Mouse (Mus musculus): Measurements from ENCODE around the gene Aloxe3. TPM values are rescaled to one million over a fixed set of nuclear protein-coding genes. Genes with fewer than 3 reads are reported as not detected.

Gene Aloxe3
- polyA plus RNA-seq, 1 experiment, result 10.8 TPM

GRCm38 (mm10) chr11:69133923-69134621, 8.4 kb downstream of the Aloxe3 start:
- 0 out of 2 replicates have a peak, but pooled peaks cover 5% of the 10 kb centered on the region for H3K4me1 ChIP-seq (ENCODE audit: control insufficient read depth, insufficient read depth, low read length)
- no peak overlapping the region for H3K27ac ChIP-seq (ENCODE audit: insufficient read depth, low read length)
- peak; percentile 49 for TF ChIP-seq CTCF (IDR thresholded peaks at IDR 0.05; ENCODE audit: borderline replicate concordance, insufficient read depth, low read depth, low read length)
- 0 out of 2 replicates have a peak, but pooled peaks have one; percentile 18 for TF ChIP-seq POLR2A (IDR thresholded peaks at IDR 0.05; ENCODE audit: borderline replicate concordance, insufficient read depth, low read length)
- 3% methylated on average over 34 of the region's 34 CpGs for WGBS
- peak; percentile 72 to 77 for DNase-seq
- H3K4me3 ChIP-seq (replicated peaks; ENCODE audit: insufficient read depth, low read depth, low read length), result peak overlapping the region; percentile 87
- H3K27me3 ChIP-seq (ENCODE audit: control insufficient read depth, insufficient read depth, low read length), result no peaks in the 10 kb centered on the region

DNA sequence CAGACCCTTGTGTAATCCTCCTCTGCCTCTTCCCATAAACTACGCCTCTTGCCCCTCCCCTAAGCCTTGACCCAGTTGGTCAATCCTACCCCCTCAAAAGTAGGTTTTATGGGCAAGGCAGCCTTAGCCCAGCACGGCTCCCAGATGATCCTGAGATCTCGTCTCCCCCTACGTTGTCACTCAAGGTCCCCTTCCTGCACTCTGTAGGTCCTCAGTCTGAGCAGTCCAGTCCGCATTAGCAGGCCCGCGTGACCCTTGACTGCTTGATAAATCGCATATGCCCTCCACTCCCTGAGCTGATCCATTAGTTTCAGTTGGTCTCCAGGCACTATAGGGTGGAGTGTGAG, 8.9 kb downstream of the Aloxe3 start:
- Histone ChIP-seq H3K4me3 (replicated peaks; ENCODE audit: insufficient read depth, low read depth, low read length) (peak overlapping the region; percentile 87), H3K4me1 (ENCODE audit: control insufficient read depth, insufficient read depth, low read length) (0 out of 2 replicates have a peak, but pooled peaks cover 5% of the 10 kb centered on the region), H3K27me3 (ENCODE audit: control insufficient read depth, insufficient read depth, low read length) (no peaks in the 10 kb centered on the region), H3K27ac (ENCODE audit: insufficient read depth, low read length) (no peak overlapping the region)
- 63% methylated on average over 8 of the region's 8 CpGs for WGBS
- DNase-seq, result no peak
- TF ChIP-seq POLR2A (IDR thresholded peaks at IDR 0.05; ENCODE audit: borderline replicate concordance, insufficient read depth, low read length), result no peak
- TF ChIP-seq CTCF (IDR thresholded peaks at IDR 0.05; ENCODE audit: borderline replicate concordance, insufficient read depth, low read depth, low read length), result no peak

GRCm38 (mm10) chr11:69135361-69135760, 9.7 kb downstream of the Aloxe3 start:
- no peaks in the 10 kb centered on the region for H3K27me3 ChIP-seq (ENCODE audit: control insufficient read depth, insufficient read depth, low read length)
- DNase-seq, result no peak
- H3K4me3 ChIP-seq (replicated peaks; ENCODE audit: insufficient read depth, low read depth, low read length), result no peak overlapping the region
- no peak overlapping the region for H3K27ac ChIP-seq (ENCODE audit: insufficient read depth, low read length)
- TF ChIP-seq CTCF (IDR thresholded peaks at IDR 0.05; ENCODE audit: borderline replicate concordance, insufficient read depth, low read depth, low read length) (no peak), POLR2A (IDR thresholded peaks at IDR 0.05; ENCODE audit: borderline replicate concordance, insufficient read depth, low read length) (no peak)
- WGBS, result 94% methylated on average over 6 of the region's 6 CpGs
- H3K4me1 ChIP-seq (ENCODE audit: control insufficient read depth, insufficient read depth, low read length), result 0 out of 2 replicates have a peak, but pooled peaks cover 5% of the 10 kb centered on the region

DNA sequence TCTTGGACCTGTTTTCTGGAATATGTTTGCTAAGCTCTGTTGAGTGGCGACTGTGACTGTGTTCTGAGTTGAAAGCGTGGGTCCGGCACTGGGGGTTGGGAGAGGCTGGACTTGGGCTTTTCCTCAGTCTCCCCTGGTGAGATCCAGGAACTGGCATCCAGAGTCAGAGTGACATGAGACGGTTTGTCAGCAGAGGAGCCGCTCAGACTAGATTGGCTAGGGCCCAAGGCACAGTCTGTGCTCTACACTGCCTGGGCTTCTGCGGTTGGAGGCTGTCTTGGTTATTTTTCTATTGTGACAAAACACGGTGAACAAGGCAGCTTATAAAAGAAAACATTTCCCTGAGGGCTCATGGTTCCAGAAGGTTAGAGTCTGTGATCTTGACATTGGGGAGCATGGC, 21.9 kb downstream of the Aloxe3 start:
- DNase-seq, result peak in 1 of 2 experiments; percentile 27
- H3K27me3 ChIP-seq (ENCODE audit: control insufficient read depth, insufficient read depth, low read length), result no peaks in the 10 kb centered on the region
- WGBS, result 22% methylated on average over 7 of the region's 7 CpGs
- H3K27ac ChIP-seq (ENCODE audit: insufficient read depth, low read length), result no peak overlapping the region
- peaks cover 20% of the 10 kb centered on the region for H3K4me1 ChIP-seq (ENCODE audit: control insufficient read depth, insufficient read depth, low read length)
- H3K4me3 ChIP-seq (replicated peaks; ENCODE audit: insufficient read depth, low read depth, low read length), result no peak overlapping the region
- TF ChIP-seq POLR2A (IDR thresholded peaks at IDR 0.05; ENCODE audit: borderline replicate concordance, insufficient read depth, low read length) (no peak), CTCF (IDR thresholded peaks at IDR 0.05; ENCODE audit: borderline replicate concordance, insufficient read depth, low read depth, low read length) (no peak)

GRCm38 (mm10) chr11:69148451-69148960, 22.8 kb downstream of the Aloxe3 start:
- 46% methylated on average over 5 of the region's 5 CpGs for WGBS
- Histone ChIP-seq H3K27ac (ENCODE audit: insufficient read depth, low read length) (no peak overlapping the region), H3K27me3 (ENCODE audit: control insufficient read depth, insufficient read depth, low read length) (no peaks in the 10 kb centered on the region), H3K4me3 (replicated peaks; ENCODE audit: insufficient read depth, low read depth, low read length) (no peak overlapping the region), H3K4me1 (ENCODE audit: control insufficient read depth, insufficient read depth, low read length) (peaks cover 20% of the 10 kb centered on the region)
- TF ChIP-seq CTCF (IDR thresholded peaks at IDR 0.05; ENCODE audit: borderline replicate concordance, insufficient read depth, low read depth, low read length) (no peak), POLR2A (IDR thresholded peaks at IDR 0.05; ENCODE audit: borderline replicate concordance, insufficient read depth, low read length) (no peak)
- peak in 1 of 2 experiments; percentile 44 for DNase-seq

DNA sequence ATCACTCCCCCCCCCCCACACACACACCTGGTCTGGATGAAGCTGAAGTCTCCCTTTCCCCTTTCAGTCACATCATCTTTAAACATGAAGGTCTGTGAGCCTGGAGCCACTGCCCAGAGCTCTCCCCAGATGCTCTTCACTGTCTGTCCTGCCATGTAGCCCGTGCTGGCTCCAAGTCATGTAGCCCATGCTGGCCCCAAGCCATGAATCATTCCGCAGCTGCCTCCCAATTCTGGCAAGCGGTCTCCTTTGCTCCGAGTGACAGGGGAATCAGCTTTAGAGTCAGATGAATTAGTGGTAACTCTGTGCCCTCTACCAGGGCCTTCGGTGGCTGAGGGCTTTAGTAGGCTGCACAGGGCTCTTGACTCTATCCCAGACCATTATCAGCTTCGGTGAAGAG, 24.0 kb downstream of the Aloxe3 start:
- TF ChIP-seq CTCF (IDR thresholded peaks at IDR 0.05; ENCODE audit: borderline replicate concordance, insufficient read depth, low read depth, low read length) (no peak), POLR2A (IDR thresholded peaks at IDR 0.05; ENCODE audit: borderline replicate concordance, insufficient read depth, low read length) (no peak)
- DNase-seq, result peak in 1 of 2 experiments; percentile 28
- 30% methylated on average over 6 of the region's 6 CpGs for WGBS
- Histone ChIP-seq H3K4me3 (replicated peaks; ENCODE audit: insufficient read depth, low read depth, low read length) (no peak overlapping the region), H3K27ac (ENCODE audit: insufficient read depth, low read length) (no peak overlapping the region), H3K27me3 (ENCODE audit: control insufficient read depth, insufficient read depth, low read length) (no peaks in the 10 kb centered on the region), H3K4me1 (ENCODE audit: control insufficient read depth, insufficient read depth, low read length) (peaks cover 20% of the 10 kb centered on the region)

DNA sequence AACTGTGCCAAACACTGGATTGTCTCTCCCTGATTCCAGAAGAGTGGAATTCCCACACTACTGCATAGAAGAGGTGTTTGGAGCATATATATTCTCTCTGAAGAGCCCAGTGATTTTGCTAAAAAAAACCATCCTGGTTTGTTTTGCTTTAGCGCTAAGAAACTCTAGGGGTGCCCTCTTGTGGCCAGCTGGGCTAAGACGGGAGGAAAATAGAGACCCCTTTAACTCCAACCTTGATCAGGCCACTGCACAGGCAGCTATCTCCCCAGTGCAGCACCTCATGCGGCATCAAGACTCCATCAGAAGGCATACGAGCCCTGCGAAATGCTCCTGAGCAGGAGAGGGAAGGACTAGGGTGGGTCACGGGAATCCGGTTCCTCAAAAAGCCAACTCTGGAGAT, 24.7 kb downstream of the Aloxe3 start:
- 6% methylated on average over 7 of the region's 7 CpGs for WGBS
- Histone ChIP-seq H3K27me3 (ENCODE audit: control insufficient read depth, insufficient read depth, low read length) (no peaks in the 10 kb centered on the region), H3K4me3 (replicated peaks; ENCODE audit: insufficient read depth, low read depth, low read length) (peak overlapping the region; percentile 50), H3K27ac (ENCODE audit: insufficient read depth, low read length) (no peak overlapping the region), H3K4me1 (ENCODE audit: control insufficient read depth, insufficient read depth, low read length) (peaks cover 20% of the 10 kb centered on the region)
- DNase-seq, result peak; percentile 74 to 81
- TF ChIP-seq POLR2A (IDR thresholded peaks at IDR 0.05; ENCODE audit: borderline replicate concordance, insufficient read depth, low read length) (no peak), CTCF (IDR thresholded peaks at IDR 0.05; ENCODE audit: borderline replicate concordance, insufficient read depth, low read depth, low read length) (peak; percentile 69)

GRCm38 (mm10) chr11:69151004-69151403, 25.3 kb downstream of the Aloxe3 start:
- DNase-seq, result no peak
- Histone ChIP-seq H3K27me3 (ENCODE audit: control insufficient read depth, insufficient read depth, low read length) (no peaks in the 10 kb centered on the region), H3K4me1 (ENCODE audit: control insufficient read depth, insufficient read depth, low read length) (peaks cover 20% of the 10 kb centered on the region), H3K4me3 (replicated peaks; ENCODE audit: insufficient read depth, low read depth, low read length) (peak overlapping the region; percentile 50), H3K27ac (ENCODE audit: insufficient read depth, low read length) (no peak overlapping the region)
- no peak for TF ChIP-seq POLR2A (IDR thresholded peaks at IDR 0.05; ENCODE audit: borderline replicate concordance, insufficient read depth, low read length)
- TF ChIP-seq CTCF (IDR thresholded peaks at IDR 0.05; ENCODE audit: borderline replicate concordance, insufficient read depth, low read depth, low read length), result no peak
- 44% methylated on average over 6 of the region's 6 CpGs for WGBS

All from cerebellum, adult 2 months (tissue).